Mouse (Mus musculus) ES-E14 (cell line): ENCODE data around the gene Bcas3. TPM values are rescaled to one million over a fixed set of nuclear protein-coding genes. Genes with fewer than 3 reads are reported as not detected.
A peak's percentile ranks its signal among the peaks of the same experiment; 100 is the strongest.

Source experiments
- DNase-seq: peaks from one replicate; pipeline ENCODE4 v3.0.0-alpha.2; 2013; ENCODE audit warnings: low read depth, low spot score
- H3K27ac ChIP-seq: 2 replicates; pipeline ENCODE4 v1.5.1; 2012; ENCODE audit warnings: low read depth, mild to moderate bottlenecking, low read length, moderate library complexity, mixed read lengths; ENCODE audit not compliant: poor library complexity, insufficient read depth, severe bottlenecking
- H3K36me3 ChIP-seq: 2 replicates; pipeline ENCODE4 v1.6.1; 2012; ENCODE audit warnings: mild to moderate bottlenecking, low read length, moderate library complexity, mixed read lengths; ENCODE audit not compliant: control insufficient read depth, poor library complexity, insufficient read depth, severe bottlenecking
- H3K4me1 ChIP-seq, 2 experiments: fragments of 150-350 bp in 1 of 2; sonication (generic) in 1 of 2; 2 replicates each; pipeline ENCODE4 v1.6.1; 2012; ENCODE audit warnings: low read length in 2 of 2, mild to moderate bottlenecking in 1 of 2, mixed read lengths in 1 of 2; ENCODE audit not compliant: control insufficient read depth in 2 of 2, insufficient read depth in 2 of 2, poor library complexity in 1 of 2
- H3K4me3 ChIP-seq, 2 experiments: fragments of 150-350 bp in 1 of 2; sonication (generic) in 1 of 2; 2 replicates each; pipeline ENCODE4 v1.5.1; 2012; ENCODE audit warnings: low read length in 2 of 2, low read depth in 1 of 2, mild to moderate bottlenecking in 1 of 2, mixed read lengths in 1 of 2; ENCODE audit not compliant: insufficient read depth in 1 of 2, poor library complexity in 1 of 2, severe bottlenecking in 1 of 2
- H3K9ac ChIP-seq: 2 replicates; pipeline ENCODE4 v1.6.1; 2012; ENCODE audit warnings: low read depth, mild to moderate bottlenecking, low read length, mixed read lengths; ENCODE audit not compliant: poor library complexity, insufficient read depth, severe bottlenecking
- H3K9me3 ChIP-seq: fragments of 150-350 bp; sonication (generic); 2 replicates; pipeline ENCODE4 v1.6.1; 2012; ENCODE audit warnings: low read depth, mild to moderate bottlenecking, low read length; ENCODE audit not compliant: control insufficient read depth, insufficient read depth
- CHD2 ChIP-seq: IDR thresholded peaks from 2 replicates; pipeline ENCODE4 v1.6.1; 2014; ENCODE audit warnings: mild to moderate bottlenecking, low read depth, low read length, inconsistent platforms
- HCFC1 ChIP-seq: IDR thresholded peaks from 2 replicates; pipeline ENCODE4 v1.6.1; 2012; ENCODE audit warnings: low read length, inconsistent platforms, borderline replicate concordance; ENCODE audit not compliant: insufficient read depth
- MAFK ChIP-seq: IDR thresholded peaks from 2 replicates; pipeline ENCODE4 v1.6.1; 2014; ENCODE audit warnings: mild to moderate bottlenecking, low read depth, low read length, inconsistent platforms; ENCODE audit not compliant: insufficient read depth
- ZC3H11A ChIP-seq: IDR thresholded peaks from 2 replicates; pipeline ENCODE4 v1.6.1; 2012; ENCODE audit warnings: low read depth, mild to moderate bottlenecking, inconsistent platforms, low read length, borderline replicate concordance
- ZNF384 ChIP-seq: IDR thresholded peaks from 2 replicates; pipeline ENCODE4 v1.6.1; 2012; ENCODE audit warnings: low read depth, low read length, inconsistent platforms
- in situ Hi-C, 2 experiments: fragments of 600-800 bp; cut with MboI; formaldehyde crosslinking; loops; one replicate each; pipeline ENCODE4 v1.15.1; 2025; ENCODE audit warnings: low sequenced_read_pairs in 2 of 2, inconsistent platforms in 1 of 2; ENCODE audit not compliant: unreplicated experiment in 2 of 2
- total RNA-seq: library from RNA; depleted of rRNA; stranded (reverse); fragments of 300-350 nt; gene quantifications from 2 replicates; pipeline ENCODE4 v1.2.3, GENCODE M21; 2012

Gene Bcas3
- total RNA-seq, 1 experiment, result 23.6 TPM

GRCm38 (mm10) chr11:85474326-85474725, 121.4 kb downstream of the Bcas3 start:
- TF ChIP-seq HCFC1 (no peak), CHD2 (no peak), MAFK (no peak), ZNF384 (no peak), ZC3H11A (no peak)
- no peak overlapping the region for H3K9ac ChIP-seq
- H3K9me3 ChIP-seq, result no peaks in the 10 kb centered on the region
- no peak overlapping the region for H3K4me3 ChIP-seq
- H3K4me1 ChIP-seq, result no peaks in the 10 kb centered on the region
- no peak overlapping the region for H3K27ac ChIP-seq
- DNase-seq, result no peak
- in situ Hi-C loops, result no loop called here
- no peaks in the 10 kb centered on the region for H3K36me3 ChIP-seq

- no peak overlapping the region for H3K27ac ChIP-seq
- peak; percentile 42 for DNase-seq
- TF ChIP-seq ZNF384 (no peak), MAFK (no peak), CHD2 (no peak), HCFC1 (no peak), ZC3H11A (peak; percentile 46; the same call in 1 of the 2 replicates)
- no peaks in the 10 kb centered on the region for H3K36me3 ChIP-seq
- in situ Hi-C loops, result no loop called here
- no peaks in the 10 kb centered on the region for H3K9me3 ChIP-seq
- H3K4me3 ChIP-seq, result no peak overlapping the region
- no peak overlapping the region for H3K9ac ChIP-seq
- H3K4me1 ChIP-seq, result no peaks in the 10 kb centered on the region
These were observed 129.9 kb downstream of the Bcas3 start for GRCm38 (mm10) chr11:85482737-85483467.

- H3K36me3 ChIP-seq, result no peaks in the 10 kb centered on the region
- H3K9ac ChIP-seq, result no peak overlapping the region
- H3K27ac ChIP-seq, result no peak overlapping the region
- H3K4me1 ChIP-seq, result no peaks in the 10 kb centered on the region
- no peak for DNase-seq
- in situ Hi-C loops, result no loop called here
- H3K9me3 ChIP-seq, result no peaks in the 10 kb centered on the region
- no peak overlapping the region for H3K4me3 ChIP-seq
- no peak for TF ChIP-seq HCFC1
- no peak for TF ChIP-seq CHD2
- no peak for TF ChIP-seq ZNF384
- TF ChIP-seq MAFK, result no peak
- no peak for TF ChIP-seq ZC3H11A
These were observed 132.4 kb downstream of the Bcas3 start for GRCm38 (mm10) chr11:85485197-85485940.

GRCm38 (mm10) chr11:85487501-85487900, 134.5 kb downstream of the Bcas3 start:
- H3K27ac ChIP-seq, result no peak overlapping the region
- in situ Hi-C loops, result no loop called here
- H3K9me3 ChIP-seq, result no peaks in the 10 kb centered on the region
- H3K36me3 ChIP-seq, result no peaks in the 10 kb centered on the region
- no peak for DNase-seq
- TF ChIP-seq CHD2 (no peak), MAFK (no peak), ZNF384 (no peak), ZC3H11A (no peak), HCFC1 (no peak)
- H3K9ac ChIP-seq, result no peak overlapping the region
- H3K4me1 ChIP-seq, result no peaks in the 10 kb centered on the region
- H3K4me3 ChIP-seq, result no peak overlapping the region
